Mouse (Mus musculus) heart, adult 18-20 months (tissue): Measurements from ENCODE around the gene Tdrd7. TPM values are rescaled to one million over a fixed set of nuclear protein-coding genes. Genes with fewer than 3 reads are reported as not detected.

Experiments used
- DNase-seq, 2 experiments: peaks; one replicate each; pipeline ENCODE4 v3.0.0; 2021 to 2022; ENCODE audit warnings: mixed read lengths in 1 of 2
- total RNA-seq, 2 experiments: library from RNA; stranded (reverse); gene quantifications; 2 replicates each; pipeline ENCODE4 v1.2.3; 2021

Tdrd7 gene
- total RNA-seq, 2 experiments from 2014 or later: 11.0 to 12.3 TPM

GRCm38 (mm10) chr4:46041761-46042504 is 76.8 kb downstream of the Tdrd7 start:
- DNase-seq: no peak

GRCm38 (mm10) chr4:46042505-46042850 is 77.3 kb downstream of the Tdrd7 start:
- no peak for DNase-seq

- no peak for DNase-seq
These were observed 78.2 kb downstream of the Tdrd7 start for GRCm38 (mm10) chr4:46043361-46043760.

GRCm38 (mm10) chr4:46047971-46048370 is 82.8 kb downstream of the Tdrd7 start:
- no peak for DNase-seq

- no peak for DNase-seq
These were observed 83.3 kb downstream of the Tdrd7 start for GRCm38 (mm10) chr4:46048418-46048817.

GRCm38 (mm10) chr4:46053323-46054107 is 88.4 kb downstream of the Tdrd7 start:
- DNase-seq: no peak

- DNase-seq: no peak
These were observed 91.0 kb downstream of the Tdrd7 start for GRCm38 (mm10) chr4:46056163-46056562.

GRCm38 (mm10) chr4:46061259-46061962 is 96.3 kb downstream of the Tdrd7 start:
- DNase-seq: no peak

- no peak for DNase-seq
These were observed 98.7 kb downstream of the Tdrd7 start for GRCm38 (mm10) chr4:46063841-46064240.

GRCm38 (mm10) chr4:46064263-46064662 is 99.1 kb downstream of the Tdrd7 start:
- DNase-seq: peak; percentile 70 to 81

GRCm38 (mm10) chr4:46064961-46065360 is 99.8 kb downstream of the Tdrd7 start:
- DNase-seq: peak; percentile 74 to 82

- DNase-seq: peak in 1 of 2 experiments; percentile 55
These were observed 100.7 kb downstream of the Tdrd7 start for GRCm38 (mm10) chr4:46065695-46066340.

GRCm38 (mm10) chr4:46068060-46068459 is 102.9 kb downstream of the Tdrd7 start:
- DNase-seq: no peak

GRCm38 (mm10) chr4:46068573-46068972 is 103.4 kb downstream of the Tdrd7 start:
- DNase-seq: no peak

GRCm38 (mm10) chr4:46069851-46070482 is 104.8 kb downstream of the Tdrd7 start:
- no peak for DNase-seq

- no peak for DNase-seq
These were observed 107.5 kb downstream of the Tdrd7 start for GRCm38 (mm10) chr4:46072631-46073030.

- peak; percentile 71 to 74 for DNase-seq
These were observed 108.6 kb downstream of the Tdrd7 start for GRCm38 (mm10) chr4:46073736-46074135.

GRCm38 (mm10) chr4:46075664-46076063 is 110.5 kb downstream of the Tdrd7 start:
- DNase-seq: no peak

- peak in 1 of 2 experiments; percentile 52 for DNase-seq
These were observed 111.8 kb downstream of the Tdrd7 start for GRCm38 (mm10) chr4:46076892-46077291.

GRCm38 (mm10) chr4:46080261-46080660 is 115.1 kb downstream of the Tdrd7 start:
- no peak for DNase-seq

GRCm38 (mm10) chr4:46082555-46082954 is 117.4 kb downstream of the Tdrd7 start:
- no peak for DNase-seq
